Mouse (Mus musculus): ENCODE measurements around the gene Nfe2l2. TPM values are rescaled to one million over a fixed set of nuclear protein-coding genes. Genes with fewer than 3 reads are reported as not detected.
"Not testable (repeated sequence)": the region's sequence is repeated elsewhere in the genome, so short reads cannot be mapped to it uniquely, and the experiment has no call there.

Gene Nfe2l2
- polyA plus RNA-seq, 1 experiment, result 74.1 TPM

DNA sequence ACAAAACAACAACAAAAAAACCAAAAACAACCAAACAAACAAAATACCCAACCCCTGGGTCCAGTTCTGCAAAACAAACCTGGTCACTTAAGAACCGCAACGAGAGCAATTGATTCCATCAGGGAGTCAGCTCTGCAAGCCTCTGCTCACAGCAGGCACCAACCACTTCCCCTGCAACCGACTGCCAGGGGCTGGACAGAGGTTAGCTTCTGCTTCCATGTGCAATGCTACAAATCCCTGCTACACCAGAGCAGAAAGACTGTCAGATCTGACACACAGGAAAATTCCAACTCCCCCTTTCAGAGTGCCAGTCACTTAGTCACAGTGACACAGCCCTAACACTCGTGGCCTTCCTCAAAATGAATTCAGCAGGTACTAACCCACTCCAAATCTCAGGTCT lies 6.4 kb downstream of the Nfe2l2 start:
- Histone ChIP-seq H3K4me3 (no peak overlapping the region), H3K79me2 (ENCODE audit: control insufficient read depth, insufficient read depth) (peaks cover 100% of the 10 kb centered on the region), H3K27me3 (ENCODE audit: control insufficient read depth, insufficient read depth, insufficient read length) (no peaks in the 10 kb centered on the region), H3K4me2 (ENCODE audit: low read depth) (peak overlapping the region; percentile 14), H3K36me3 (ENCODE audit: control insufficient read depth, insufficient read depth) (peaks cover 15% of the 10 kb centered on the region), H3ac (ENCODE audit: control insufficient read depth, insufficient read length) (no peak overlapping the region)
- TF ChIP-seq E2F4 (IDR thresholded peaks at IDR 0.05; ENCODE audit: insufficient read depth), result no peak
- TF ChIP-seq POLR2AphosphoS2 (IDR thresholded peaks at IDR 0.05; ENCODE audit: insufficient read length, low read depth), result peak; percentile 13
- TF ChIP-seq SRF (IDR thresholded peaks at IDR 0.05; ENCODE audit: control insufficient read depth, insufficient read length, low read depth), result no peak

DNA sequence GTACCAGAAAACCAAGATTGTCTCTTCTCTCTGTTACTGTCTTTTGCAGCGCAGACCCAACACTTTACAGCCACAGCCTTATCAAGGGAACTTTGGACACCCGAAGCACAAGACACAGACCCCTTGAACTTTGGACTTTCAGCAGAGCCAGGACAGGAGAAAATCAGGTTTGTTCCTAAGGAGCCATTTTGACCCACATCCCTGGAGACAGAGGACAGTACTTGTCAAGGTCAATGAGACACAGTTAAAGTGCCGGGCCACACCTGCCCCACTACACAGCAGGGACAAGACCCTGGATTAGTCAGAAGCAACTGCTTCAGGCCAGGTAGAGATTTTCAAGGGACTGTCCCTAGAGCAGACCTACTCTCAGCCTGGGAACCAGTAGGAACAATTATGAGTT lies 7.2 kb downstream of the Nfe2l2 start:
- Histone ChIP-seq H3ac (ENCODE audit: control insufficient read depth, insufficient read length) (no peak overlapping the region), H3K36me3 (ENCODE audit: control insufficient read depth, insufficient read depth) (peaks cover 15% of the 10 kb centered on the region), H3K27me3 (ENCODE audit: control insufficient read depth, insufficient read depth, insufficient read length) (no peaks in the 10 kb centered on the region), H3K4me2 (ENCODE audit: low read depth) (no peak overlapping the region), H3K4me3 (no peak overlapping the region), H3K79me2 (ENCODE audit: control insufficient read depth, insufficient read depth) (peaks cover 100% of the 10 kb centered on the region)
- TF ChIP-seq REST (IDR thresholded peaks at IDR 0.05; ENCODE audit: insufficient read depth, insufficient read length) (no peak), MYOD1 (IDR thresholded peaks at IDR 0.05; ENCODE audit: control insufficient read depth in 1 of 3, insufficient read length in 2 of 3, low read depth in 2 of 3) (no peak), POLR2A (IDR thresholded peaks at IDR 0.05; ENCODE audit: insufficient read length, low read depth) (no peak), TCF12 (IDR thresholded peaks at IDR 0.05; ENCODE audit: insufficient read depth, poor library complexity, severe bottlenecking) (no peak), MAX (IDR thresholded peaks at IDR 0.05; ENCODE audit: low read depth) (no peak), CEBPB (IDR thresholded peaks at IDR 0.05; ENCODE audit: insufficient read depth, poor library complexity, severe bottlenecking) (no peak), POLR2AphosphoS2 (IDR thresholded peaks at IDR 0.05; ENCODE audit: insufficient read length, low read depth) (no peak), MYOG (IDR thresholded peaks at IDR 0.05; ENCODE audit: control insufficient read depth in 1 of 3, insufficient read depth in 1 of 3, insufficient read length in 2 of 3, low read depth in 2 of 3) (no peak), SRF (IDR thresholded peaks at IDR 0.05; ENCODE audit: control insufficient read depth, insufficient read length, low read depth) (no peak), USF1 (IDR thresholded peaks at IDR 0.05; ENCODE audit: low read depth) (no peak), E2F4 (IDR thresholded peaks at IDR 0.05; ENCODE audit: insufficient read depth) (no peak), TCF3 (IDR thresholded peaks at IDR 0.05; ENCODE audit: insufficient read length, low read depth) (no peak)

DNA sequence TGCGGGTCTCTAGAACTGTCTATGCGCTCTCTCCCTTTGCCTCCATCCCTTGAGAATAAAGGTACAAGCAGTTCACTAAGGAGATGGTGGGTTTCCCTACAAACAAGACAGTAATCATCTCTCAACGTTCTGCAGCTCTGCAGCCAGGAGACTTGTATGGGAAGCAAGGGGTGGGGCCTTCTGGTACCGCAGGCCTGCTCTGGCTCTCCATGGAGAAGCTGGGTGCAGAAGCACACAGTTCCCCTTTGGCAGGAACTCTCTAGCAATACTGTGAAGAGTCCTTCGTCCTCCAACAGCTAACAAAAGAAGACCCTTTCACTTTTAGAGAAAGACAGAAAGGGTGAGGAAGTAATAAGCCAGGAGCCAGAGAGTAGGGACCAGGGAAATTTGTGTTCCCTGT lies 8.1 kb downstream of the Nfe2l2 start:
- no peaks in the 10 kb centered on the region for H3K27me3 ChIP-seq (ENCODE audit: control insufficient read depth, insufficient read depth, insufficient read length)
- peak; percentile 9 for TF ChIP-seq POLR2AphosphoS2 (IDR thresholded peaks at IDR 0.05; ENCODE audit: insufficient read length, low read depth)
- no peak for TF ChIP-seq MAX (IDR thresholded peaks at IDR 0.05; ENCODE audit: low read depth)
- no peak overlapping the region for H3K4me3 ChIP-seq
- peak overlapping the region; percentile 35 for H3K4me2 ChIP-seq (ENCODE audit: low read depth)
- H3K79me2 ChIP-seq (ENCODE audit: control insufficient read depth, insufficient read depth), result peaks cover 100% of the 10 kb centered on the region
- peaks cover 16% of the 10 kb centered on the region for H3K36me3 ChIP-seq (ENCODE audit: control insufficient read depth, insufficient read depth)
- H3ac ChIP-seq (ENCODE audit: control insufficient read depth, insufficient read length), result no peak overlapping the region

DNA sequence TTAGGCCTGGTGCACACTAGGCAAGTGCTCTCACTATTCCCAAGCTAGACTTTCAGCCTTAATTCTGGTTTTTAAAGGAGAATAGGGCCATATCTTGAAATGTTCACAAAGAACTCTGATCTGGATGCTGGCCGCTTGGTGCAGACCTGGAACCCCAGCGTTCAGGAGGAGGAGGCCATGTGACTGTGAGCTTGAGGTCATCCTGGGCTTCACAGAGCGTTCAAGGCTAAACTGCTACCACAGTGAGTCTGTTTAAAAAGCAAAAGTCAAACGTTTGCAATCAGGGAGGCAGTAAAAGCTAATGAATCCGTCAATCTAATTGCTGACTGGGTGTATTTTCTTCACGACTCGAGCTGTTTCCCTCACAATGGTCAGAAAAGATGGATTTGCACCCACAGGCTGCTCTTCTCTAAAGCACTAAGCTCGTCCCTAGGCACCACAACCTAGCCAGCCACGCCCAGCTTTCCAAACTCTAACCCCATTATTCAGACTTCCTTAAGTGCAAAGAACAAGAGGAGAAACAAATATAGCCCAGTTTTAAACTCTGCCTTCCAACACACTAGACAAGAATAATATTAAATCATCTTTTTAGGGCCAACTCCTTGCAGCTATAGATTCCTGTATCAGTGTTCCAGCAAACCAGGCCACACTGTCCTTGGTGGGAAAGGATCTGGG lies 8.6 kb downstream of the Nfe2l2 start:
- no peak overlapping the region for H3K4me2 ChIP-seq (ENCODE audit: low read depth)
- TF ChIP-seq USF1 (IDR thresholded peaks at IDR 0.05; ENCODE audit: low read depth), result no peak
- peaks cover 100% of the 10 kb centered on the region for H3K79me2 ChIP-seq (ENCODE audit: control insufficient read depth, insufficient read depth)
- H3K4me3 ChIP-seq, result no peak overlapping the region
- no peak overlapping the region for H3ac ChIP-seq (ENCODE audit: control insufficient read depth, insufficient read length)
- peaks cover 22% of the 10 kb centered on the region for H3K36me3 ChIP-seq (ENCODE audit: control insufficient read depth, insufficient read depth)
- H3K27me3 ChIP-seq (ENCODE audit: control insufficient read depth, insufficient read depth, insufficient read length), result no peaks in the 10 kb centered on the region

- not testable (repeated sequence) for H3K4me2 ChIP-seq (ENCODE audit: low read depth); H3K27me3 ChIP-seq (ENCODE audit: control insufficient read depth, insufficient read depth, insufficient read length); H3K4me3 ChIP-seq; H3ac ChIP-seq (ENCODE audit: control insufficient read depth, insufficient read length)
- peaks cover 24% of the 10 kb centered on the region for H3K36me3 ChIP-seq (ENCODE audit: control insufficient read depth, insufficient read depth)
- peaks cover 100% of the 10 kb centered on the region for H3K79me2 ChIP-seq (ENCODE audit: control insufficient read depth, insufficient read depth)
These were observed 9.5 kb downstream of the Nfe2l2 start for GRCm38 (mm10) chr2:75694926-75695325.

- Histone ChIP-seq H3K36me3 (ENCODE audit: control insufficient read depth, insufficient read depth) (peaks cover 28% of the 10 kb centered on the region), H3K4me3 (no peak overlapping the region), H3K4me2 (ENCODE audit: low read depth) (peak overlapping the region; percentile 59), H3K79me2 (ENCODE audit: control insufficient read depth, insufficient read depth) (peaks cover 100% of the 10 kb centered on the region), H3ac (ENCODE audit: control insufficient read depth, insufficient read length) (no peak overlapping the region), H3K27me3 (ENCODE audit: control insufficient read depth, insufficient read depth, insufficient read length) (no peaks in the 10 kb centered on the region)
- TF ChIP-seq MYOG (IDR thresholded peaks at IDR 0.05; ENCODE audit: control insufficient read depth in 1 of 3, insufficient read depth in 1 of 3, insufficient read length in 2 of 3, low read depth in 2 of 3) (no peak), POLR2AphosphoS2 (IDR thresholded peaks at IDR 0.05; ENCODE audit: insufficient read length, low read depth) (no peak), REST (IDR thresholded peaks at IDR 0.05; ENCODE audit: insufficient read depth, insufficient read length) (no peak), MYOD1 (IDR thresholded peaks at IDR 0.05; ENCODE audit: control insufficient read depth in 1 of 3, insufficient read length in 2 of 3, low read depth in 2 of 3) (no peak), TCF12 (IDR thresholded peaks at IDR 0.05; ENCODE audit: insufficient read depth, poor library complexity, severe bottlenecking) (no peak), CEBPB (IDR thresholded peaks at IDR 0.05; ENCODE audit: insufficient read depth, poor library complexity, severe bottlenecking) (no peak), E2F4 (IDR thresholded peaks at IDR 0.05; ENCODE audit: insufficient read depth) (no peak), POLR2A (IDR thresholded peaks at IDR 0.05; ENCODE audit: insufficient read length, low read depth) (no peak), TCF3 (IDR thresholded peaks at IDR 0.05; ENCODE audit: insufficient read length, low read depth) (no peak), MAX (IDR thresholded peaks at IDR 0.05; ENCODE audit: low read depth) (no peak), USF1 (IDR thresholded peaks at IDR 0.05; ENCODE audit: low read depth) (no peak), SRF (IDR thresholded peaks at IDR 0.05; ENCODE audit: control insufficient read depth, insufficient read length, low read depth) (no peak)
These were observed 12.1 kb downstream of the Nfe2l2 start for GRCm38 (mm10) chr2:75692369-75692768.
